Mouse (Mus musculus): ENCODE data around the gene Dync2h1. TPM values are rescaled to one million over a fixed set of nuclear protein-coding genes. Genes with fewer than 3 reads are reported as not detected.
"Not testable (repeated sequence)": the region's sequence is repeated elsewhere in the genome, so short reads cannot be mapped to it uniquely, and the experiment has no call there.

Dync2h1 gene
- polyA plus RNA-seq (2012; rRNA removed) = 6.6 and 6.9 TPM in 2 replicates

GRCm38 (mm10) chr9:7184172-7184896 is at the start of gene Dync2h1, which contains the start of gene Dcun1d5:
TSS of gene Dync2h1 (minus strand) at chr9:7184446.
TSS of gene Dcun1d5 (plus strand) at chr9:7184520.
- DNase-seq = peak; percentile 93
- TF ChIP-seq CTCF (IDR thresholded peaks at IDR 0.05; ENCODE audit: borderline replicate concordance, insufficient read depth, low read depth, low read length) (no peak), POLR2A (IDR thresholded peaks at IDR 0.05; ENCODE audit: borderline replicate concordance, insufficient read depth, low read length) (peak; percentile 79; the same call in 1 of the 2 replicates)
- Histone ChIP-seq H3K27me3 (ENCODE audit: control insufficient read depth, insufficient read depth, low read length) (no peaks in the 10 kb centered on the region), H3K4me1 (ENCODE audit: control insufficient read depth, insufficient read depth, low read length) (no peaks in the 10 kb centered on the region), H3K4me3 (replicated peaks; ENCODE audit: insufficient read depth, low read depth, low read length) (peak within 1 kb of the TSS; percentile 78), H3K27ac (ENCODE audit: insufficient read depth, low read length) (peak within 1 kb of the TSS; percentile 60)
- WGBS = under 1% methylated on average over 62 of the region's 62 CpGs

GRCm38 (mm10) chr9:7221460-7221859 is 37.2 kb upstream of the Dync2h1 start:
- no peak overlapping the region for H3K4me3 ChIP-seq (replicated peaks; ENCODE audit: insufficient read depth, low read depth, low read length)
- no peak overlapping the region for H3K27ac ChIP-seq (ENCODE audit: insufficient read depth, low read length)
- no peaks in the 10 kb centered on the region for H3K4me1 ChIP-seq (ENCODE audit: control insufficient read depth, insufficient read depth, low read length)
- 82% methylated on average over 7 of the region's 7 CpGs for WGBS
- H3K27me3 ChIP-seq (ENCODE audit: control insufficient read depth, insufficient read depth, low read length) = no peaks in the 10 kb centered on the region
- TF ChIP-seq CTCF (IDR thresholded peaks at IDR 0.05; ENCODE audit: borderline replicate concordance, insufficient read depth, low read depth, low read length) = no peak
- no peak for DNase-seq

GRCm38 (mm10) chr9:7221024-7221423 is 36.8 kb upstream of the Dync2h1 start:
- Histone ChIP-seq H3K27ac (ENCODE audit: insufficient read depth, low read length) (no peak overlapping the region), H3K27me3 (ENCODE audit: control insufficient read depth, insufficient read depth, low read length) (no peaks in the 10 kb centered on the region), H3K4me3 (replicated peaks; ENCODE audit: insufficient read depth, low read depth, low read length) (no peak overlapping the region), H3K4me1 (ENCODE audit: control insufficient read depth, insufficient read depth, low read length) (no peaks in the 10 kb centered on the region)
- WGBS = 91% methylated on average over 5 of the region's 5 CpGs
- DNase-seq = no peak
- TF ChIP-seq POLR2A (IDR thresholded peaks at IDR 0.05; ENCODE audit: borderline replicate concordance, insufficient read depth, low read length) = no peak
- no peak for TF ChIP-seq CTCF (IDR thresholded peaks at IDR 0.05; ENCODE audit: borderline replicate concordance, insufficient read depth, low read depth, low read length)

GRCm38 (mm10) chr9:7216240-7216639 is 32.0 kb upstream of the Dync2h1 start:
- DNase-seq = no peak
- TF ChIP-seq POLR2A (IDR thresholded peaks at IDR 0.05; ENCODE audit: borderline replicate concordance, insufficient read depth, low read length) = no peak
- TF ChIP-seq CTCF (IDR thresholded peaks at IDR 0.05; ENCODE audit: borderline replicate concordance, insufficient read depth, low read depth, low read length) = no peak
- Histone ChIP-seq H3K27ac (ENCODE audit: insufficient read depth, low read length) (no peak overlapping the region), H3K4me1 (ENCODE audit: control insufficient read depth, insufficient read depth, low read length) (no peaks in the 10 kb centered on the region), H3K4me3 (replicated peaks; ENCODE audit: insufficient read depth, low read depth, low read length) (no peak overlapping the region), H3K27me3 (ENCODE audit: control insufficient read depth, insufficient read depth, low read length) (no peaks in the 10 kb centered on the region)
- 47% methylated on average over 2 of the region's 2 CpGs for WGBS

GRCm38 (mm10) chr9:7190694-7191093 is 6.4 kb upstream of the Dync2h1 start:
- not testable (repeated sequence) for DNase-seq; H3K27ac ChIP-seq (ENCODE audit: insufficient read depth, low read length); H3K4me1 ChIP-seq (ENCODE audit: control insufficient read depth, insufficient read depth, low read length); H3K4me3 ChIP-seq (replicated peaks; ENCODE audit: insufficient read depth, low read depth, low read length); H3K27me3 ChIP-seq (ENCODE audit: control insufficient read depth, insufficient read depth, low read length)
- 98% methylated on average over 3 of the region's 3 CpGs for WGBS

GRCm38 (mm10) chr9:7184897-7185291 is 648 bp upstream of the Dync2h1 start:
- WGBS = under 1% methylated on average over 31 of the region's 31 CpGs
- Histone ChIP-seq H3K4me3 (replicated peaks; ENCODE audit: insufficient read depth, low read depth, low read length) (peak overlapping the region; percentile 78), H3K4me1 (ENCODE audit: control insufficient read depth, insufficient read depth, low read length) (no peaks in the 10 kb centered on the region), H3K27ac (ENCODE audit: insufficient read depth, low read length) (no peak overlapping the region; the same call in 1 of the 2 replicates), H3K27me3 (ENCODE audit: control insufficient read depth, insufficient read depth, low read length) (no peaks in the 10 kb centered on the region)
- no peak for TF ChIP-seq POLR2A (IDR thresholded peaks at IDR 0.05; ENCODE audit: borderline replicate concordance, insufficient read depth, low read length)
- no peak for TF ChIP-seq CTCF (IDR thresholded peaks at IDR 0.05; ENCODE audit: borderline replicate concordance, insufficient read depth, low read depth, low read length)
- no peak for DNase-seq

DNA sequence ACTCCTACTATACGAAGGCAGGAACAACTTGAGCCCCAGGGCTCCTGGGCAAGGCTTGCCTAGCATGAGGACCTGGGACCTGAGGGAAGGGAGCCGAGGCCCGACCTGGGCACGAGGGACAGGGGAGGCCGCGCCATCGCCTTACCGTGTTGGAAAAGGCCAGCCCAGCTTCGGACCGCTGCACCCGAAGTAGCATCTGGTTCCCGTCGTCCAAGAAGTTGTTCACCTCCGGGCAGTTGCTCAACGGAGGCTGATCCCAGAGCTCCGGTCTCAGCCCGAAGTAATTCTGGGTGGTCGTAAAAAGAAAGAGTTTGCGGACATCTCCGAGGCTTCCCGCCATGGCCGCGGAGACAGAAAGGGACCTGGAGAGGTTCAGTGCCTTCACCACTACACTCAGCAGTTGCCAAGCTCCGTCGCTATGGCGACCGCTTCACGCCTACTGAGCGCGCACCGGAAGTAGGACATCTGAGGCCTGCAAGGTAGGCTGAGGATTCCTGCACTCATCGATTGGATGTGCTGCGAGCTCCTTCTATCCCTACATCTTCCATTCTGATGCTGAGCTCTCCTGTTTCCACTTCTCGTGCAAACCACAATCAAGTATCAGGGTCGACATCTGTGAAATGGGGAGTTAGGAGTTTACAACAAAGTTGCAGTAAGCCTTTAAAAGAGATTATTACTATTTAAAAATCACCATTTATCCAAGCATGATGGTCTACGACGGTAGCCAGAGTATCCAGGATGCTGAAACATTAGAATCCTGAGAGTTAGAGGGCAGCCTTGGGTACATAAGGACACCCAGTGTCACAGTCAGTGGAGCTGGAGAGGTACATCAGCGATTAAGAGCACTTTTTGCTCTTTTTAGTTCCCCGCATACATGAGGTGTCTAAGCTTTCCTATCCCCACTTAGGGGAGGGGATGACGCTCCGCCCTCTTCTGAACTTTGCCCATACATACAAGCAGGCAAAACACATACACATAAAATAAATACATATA is 7.3 kb downstream of the Dync2h1 start:
- peak; percentile 43; the same call in 1 of the 2 replicates for TF ChIP-seq POLR2A (IDR thresholded peaks at IDR 0.05; ENCODE audit: borderline replicate concordance, insufficient read depth, low read length)
- TF ChIP-seq CTCF (IDR thresholded peaks at IDR 0.05; ENCODE audit: borderline replicate concordance, insufficient read depth, low read depth, low read length) = no peak
- no peaks in the 10 kb centered on the region for H3K4me1 ChIP-seq (ENCODE audit: control insufficient read depth, insufficient read depth, low read length)
- WGBS = 9% methylated on average over 41 of the region's 41 CpGs
- peak overlapping the region; percentile 66 for H3K4me3 ChIP-seq (replicated peaks; ENCODE audit: insufficient read depth, low read depth, low read length)
- peak; percentile 91 to 94 for DNase-seq
- no peaks in the 10 kb centered on the region for H3K27me3 ChIP-seq (ENCODE audit: control insufficient read depth, insufficient read depth, low read length)
- H3K27ac ChIP-seq (ENCODE audit: insufficient read depth, low read length) = no peak overlapping the region
